In the genomic region with DNA sequence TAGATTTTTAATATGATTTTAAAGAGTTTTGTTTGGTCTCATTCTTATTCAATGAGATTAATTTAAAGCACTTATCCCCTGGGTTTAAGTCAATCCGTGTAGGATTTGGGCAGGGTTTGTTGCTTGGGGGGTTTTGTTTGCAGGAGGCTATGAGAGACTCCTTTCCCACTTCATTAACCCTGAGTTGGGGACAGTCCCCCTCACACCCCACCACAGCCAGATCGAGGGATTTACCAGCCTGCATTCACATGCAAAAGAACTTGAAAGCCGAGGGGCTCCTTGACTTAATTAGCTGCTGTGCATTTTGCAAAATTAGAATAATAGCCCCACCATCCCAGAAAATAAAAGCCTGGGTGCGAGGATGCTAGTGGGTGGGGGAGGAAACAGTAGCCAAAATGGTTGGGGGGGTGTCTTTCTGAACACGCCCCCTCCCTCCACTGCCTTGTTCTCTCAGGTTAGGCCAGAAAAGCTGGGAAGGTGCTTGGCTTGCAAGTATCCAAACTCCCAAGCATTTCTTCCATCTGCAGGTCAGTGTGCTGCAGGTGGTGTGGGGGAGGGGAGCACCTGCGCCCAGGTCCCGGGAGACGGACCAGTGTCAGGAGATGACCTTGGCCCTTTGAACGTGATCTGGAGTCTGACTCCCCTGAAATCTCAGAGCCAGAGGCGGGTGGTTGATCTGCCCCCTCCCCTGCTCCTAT, we compare ENCODE assay signal across 11 mouse cellular contexts. TPM values are rescaled to one million over a fixed set of nuclear protein-coding genes. Genes with fewer than 3 reads are reported as not detected.
DNase-seq lines count a peak whose midpoint lies in the region; ATAC-seq and TF ChIP-seq lines count a peak whose summit lies in the region.
"Had no signal": no experiment of that assay in that cellular context is flagged by ENCODE, and none has a peak within 500 bp of the region (broad histone marks: within the 10 kb centered on the region; RNA-seq: fewer than 3 reads in every experiment).

No protein-coding gene starts in this region.

- intact Hi-C loops in gastrocnemius, adult 2 months (cut with DNase I): no loop called here

- WGBS in limb, embryonic 15.5 days: 5% methylated on average over 10 of the region's 10 CpGs

- H3K9ac ChIP-seq in limb, embryonic 15.5 days: no peak overlapping the region

- peak overlapping the region; percentile 34; the same call in 1 of the 2 replicates for H3K4me2 ChIP-seq in limb, embryonic 15.5 days

- peaks cover 28% of the 10 kb centered on the region for H3K36me3 ChIP-seq in limb, embryonic 15.5 days

- no peak for DNase-seq in gastrocnemius, adult 2 months
- no peak for DNase-seq in gastrocnemius, postnatal 10 days
- DNase-seq in testis, postnatal 14 days (ENCODE audit: low spot score): peak; percentile 53
- DNase-seq in testis, postnatal 10 days (ENCODE audit: low spot score): no peak
- DNase-seq in yolk sac, embryonic 10.5 days (ENCODE audit: low spot score): peak; percentile 73
- DNase-seq in adrenal gland, postnatal 4 days (ENCODE audit: low spot score in 2 of 2): no peak
- no peak for DNase-seq in adipocyte (ENCODE audit: low spot score)
- DNase-seq: B cell, adult 2 months had no signal

- H3K9me3 ChIP-seq in limb, embryonic 15.5 days: no peaks in the 10 kb centered on the region

- no peak for TF ChIP-seq CTCF in gastrocnemius, adult 2 months (IDR thresholded peaks at IDR 0.05)

- peaks cover 72% of the 10 kb centered on the region for H3K27me3 ChIP-seq in limb, embryonic 15.5 days

- peak overlapping the region; percentile 68 for H3K4me3 ChIP-seq in gastrocnemius, adult 2 months
- peak overlapping the region; percentile 19; the same call in 1 of the 2 replicates for H3K4me3 ChIP-seq in limb, embryonic 15.5 days

- peak overlapping the region; percentile 61; the same call in 1 of the 2 replicates for H3K27ac ChIP-seq in gastrocnemius, adult 2 months
- no peak overlapping the region for H3K27ac ChIP-seq in limb, embryonic 15.5 days

- no peak for ATAC-seq in limb, embryonic 15.5 days (ENCODE audit: insufficient number of reproducible peaks, low FRiP score, low TSS enrichment, low read depth)

- peaks cover 23% of the 10 kb centered on the region for H3K4me1 ChIP-seq in limb, embryonic 15.5 days

RNA-seq across cellular contexts. Expression of a gene that starts 8.6 kb away (rescaled TPM):
- total RNA-seq in gastrocnemius, adult 2 months (2021): not detected
- not detected for total RNA-seq in gastrocnemius, postnatal 10 days (2021)
- 0.08 TPM in 1 of 2 replicates, not detected in the other for polyA plus RNA-seq in limb, embryonic 15.5 days (2015; fragmentation: Nextera tagmentation; extraction: Ambion mirVana)
- total RNA-seq in adrenal gland, postnatal 4 days (2021): under 1 TPM in 1 of 2 experiments, not detected in 1; 0.79 TPM
- total RNA-seq: adrenal gland, postnatal 36 days; left cerebral cortex, postnatal 25 days had no signal

Comparison
In these comparisons a context has a peak if more than half of its experiments do, and no peak if none do; other contexts are left out.
1. DNase-seq: peak in testis, postnatal 14 days (single experiment) and yolk sac, embryonic 10.5 days (single experiment); none in gastrocnemius, adult 2 months (single experiment), gastrocnemius, postnatal 10 days (single experiment), testis, postnatal 10 days (single experiment), adrenal gland, postnatal 4 days (0 of 2) and adipocyte (single experiment).